Mouse (Mus musculus): ENCODE measurements around the gene Kctd15.
A peak's percentile ranks its signal among the peaks of the same experiment; 100 is the strongest.

Gene Kctd15

DNA sequence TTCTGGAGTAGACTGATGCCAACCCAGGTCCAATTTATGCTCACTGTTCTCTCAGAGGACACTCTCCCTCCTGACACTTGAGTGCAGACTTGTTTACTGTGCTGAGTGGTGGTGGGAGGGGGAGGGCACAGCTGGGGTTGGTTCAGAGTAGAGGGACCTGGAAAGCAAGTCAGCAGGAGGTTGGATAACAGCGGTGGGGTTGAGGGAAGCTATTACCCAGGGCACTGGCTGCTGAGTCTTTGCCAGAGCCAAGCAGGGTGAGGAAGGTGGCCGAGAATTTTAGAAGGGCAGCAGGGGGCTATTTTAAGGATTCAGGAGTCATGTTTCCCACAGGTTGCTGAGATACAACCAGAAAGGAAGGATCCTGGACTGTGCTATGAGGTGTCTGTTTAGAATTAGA is 36.1 kb downstream of the Kctd15 start:
- DNase-seq (ENCODE audit: low spot score): no peak

DNA sequence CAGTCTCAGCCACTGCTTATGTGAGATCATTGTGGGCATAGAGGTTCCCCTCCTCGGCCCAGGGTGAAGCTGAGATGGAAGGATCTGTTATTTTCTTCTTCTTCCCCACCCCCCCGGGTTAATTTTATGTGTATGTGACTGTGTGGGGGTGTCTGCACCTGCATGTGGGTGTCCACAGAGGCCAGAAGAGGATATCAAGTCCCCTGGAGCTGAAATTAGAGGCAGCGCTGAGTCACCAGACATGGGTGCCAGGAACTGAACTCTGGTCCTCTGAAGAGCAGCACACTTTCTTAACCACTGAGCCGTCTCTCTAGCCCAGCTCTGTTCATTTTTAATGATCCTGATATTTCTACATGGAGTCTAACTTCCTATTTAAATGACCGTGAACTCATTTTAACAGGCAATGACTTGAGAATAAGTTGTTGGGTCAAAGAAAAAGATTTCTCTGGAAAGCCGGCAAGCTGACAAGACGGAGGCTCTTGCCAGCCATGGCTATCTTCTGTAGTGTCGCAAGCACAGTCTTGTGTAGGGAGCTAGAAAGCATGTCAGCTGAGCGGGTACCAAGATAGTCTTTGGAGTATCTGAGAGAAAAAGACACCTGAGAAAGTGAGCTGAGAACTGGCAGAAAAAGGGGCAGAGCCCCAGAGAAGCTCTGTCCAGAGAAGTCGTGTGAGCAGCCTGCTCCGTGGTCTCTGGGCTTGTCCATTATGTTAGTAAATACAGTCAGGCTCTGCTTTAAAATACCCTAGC is 38.2 kb downstream of the Kctd15 start:
- DNase-seq (ENCODE audit: low spot score): no peak

DNA sequence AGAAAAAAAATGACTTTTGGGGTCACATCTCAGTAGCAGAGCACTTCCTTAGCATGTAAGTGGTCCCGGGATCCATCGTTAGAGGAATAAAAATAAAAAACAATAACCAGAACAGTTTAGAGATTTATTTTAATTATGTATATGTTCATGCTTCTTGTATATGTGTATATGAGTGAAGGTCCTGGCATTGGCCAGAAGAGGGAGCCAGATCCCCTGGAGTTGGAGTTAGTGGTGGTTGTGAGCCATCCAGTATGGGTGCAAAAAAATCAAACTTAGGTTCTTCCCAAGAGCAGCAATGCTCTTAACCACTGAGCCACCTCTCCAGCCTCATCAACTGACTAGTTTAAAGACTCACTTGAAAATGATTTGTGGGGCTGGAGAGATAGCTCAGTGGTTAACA is 40.3 kb downstream of the Kctd15 start:
- no peak for DNase-seq (ENCODE audit: low spot score)

GRCm38 (mm10) chr7:34610445-34610844 is 46.1 kb downstream of the Kctd15 start:
- DNase-seq (ENCODE audit: low spot score): no peak

DNA sequence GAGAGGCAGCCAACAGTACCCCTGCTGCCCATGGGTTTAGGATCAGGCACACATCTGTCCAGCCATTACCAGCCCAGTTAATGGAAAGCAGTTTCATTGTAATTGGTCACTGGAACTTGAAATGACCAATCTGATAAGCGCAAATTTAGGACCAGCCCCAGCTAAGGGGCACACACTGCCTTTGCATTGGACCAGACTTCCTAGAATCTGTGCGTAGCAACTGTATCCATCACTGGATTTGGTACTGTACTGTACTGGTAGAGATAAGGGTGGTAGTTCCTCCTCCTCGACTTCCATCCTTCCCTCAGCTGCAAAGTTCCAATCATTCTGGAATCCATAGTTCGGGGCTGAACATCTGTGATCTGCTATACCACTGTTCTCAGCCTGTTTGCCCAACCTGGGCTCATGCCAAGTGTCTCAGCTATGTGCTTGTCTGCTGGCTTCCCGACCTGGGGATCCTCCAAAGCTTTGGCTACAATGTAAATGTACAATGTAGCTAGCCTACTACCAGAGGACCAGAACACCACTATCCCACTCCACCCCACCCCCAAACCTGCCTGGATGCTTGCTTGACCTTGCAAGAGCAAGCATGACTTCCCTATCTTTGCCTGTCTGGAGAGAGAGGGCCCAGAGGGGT is 49.1 kb downstream of the Kctd15 start:
- peak; percentile 63 for DNase-seq (ENCODE audit: low spot score)

DNA sequence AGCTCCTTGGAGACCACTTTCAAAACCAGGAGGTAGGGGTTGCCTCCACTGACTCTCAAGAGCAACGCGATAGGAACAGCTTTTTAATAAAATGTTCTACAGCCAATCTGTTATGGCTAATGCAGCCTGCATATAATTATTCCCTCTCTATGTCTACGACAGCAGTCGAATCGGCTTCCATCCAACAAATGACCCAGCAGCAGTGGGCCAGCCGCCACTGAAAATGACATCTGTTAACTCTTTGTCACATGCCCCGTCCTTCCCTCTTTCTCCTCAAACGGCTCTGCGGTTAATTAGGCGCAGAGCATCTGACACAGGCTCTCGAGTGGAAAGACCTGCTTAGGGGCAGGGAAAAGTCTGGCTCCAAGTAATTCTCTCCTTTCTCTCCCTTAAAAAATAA is 49.8 kb downstream of the Kctd15 start:
- DNase-seq (ENCODE audit: low spot score): no peak

- no peak for DNase-seq (ENCODE audit: low spot score)
Measured at GRCm38 (mm10) chr7:34606051-34606450, 50.5 kb downstream of the Kctd15 start.

GRCm38 (mm10) chr7:34598576-34598975 is 58.0 kb downstream of the Kctd15 start:
- no peak for DNase-seq (ENCODE audit: low spot score)

- no peak for DNase-seq (ENCODE audit: low spot score)
Measured at GRCm38 (mm10) chr7:34597986-34598385, 58.5 kb downstream of the Kctd15 start.

- no peak for DNase-seq (ENCODE audit: low spot score)
Measured at GRCm38 (mm10) chr7:34596531-34597235, 59.8 kb downstream of the Kctd15 start.

DNA sequence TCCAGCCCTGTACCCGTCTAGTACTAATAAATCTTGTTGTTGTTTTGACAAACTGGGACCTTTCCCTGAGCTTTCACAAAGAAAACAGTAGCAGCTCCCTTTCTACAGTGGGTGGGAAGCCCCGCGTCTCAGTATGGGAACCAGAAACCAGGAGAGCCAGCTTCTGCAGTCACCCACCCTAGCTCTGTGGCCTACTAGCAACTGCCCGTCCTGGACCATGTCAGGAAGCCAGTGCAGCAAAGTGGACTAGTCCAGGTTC is 61.3 kb downstream of the Kctd15 start:
- no peak for DNase-seq (ENCODE audit: low spot score)

GRCm38 (mm10) chr7:34594501-34595306 is 61.8 kb downstream of the Kctd15 start:
- DNase-seq (ENCODE audit: low spot score): peak; percentile 22

GRCm38 (mm10) chr7:34590711-34591110 is 65.8 kb downstream of the Kctd15 start:
- DNase-seq (ENCODE audit: low spot score): no peak
